Mouse (Mus musculus) ES-E14 (cell line): ENCODE measurements at regions not wholly inside any gene's neighbourhood (a gene's known extent, or its start where the extent isn't known, plus 50 kb on each side); places are given as distances from the start of the nearest gene placed in this dataset.

Experiments
- CHD2 ChIP-seq: IDR thresholded peaks from 2 replicates; pipeline ENCODE4 v1.6.1; 2014; ENCODE audit warnings: mild to moderate bottlenecking, low read depth, low read length, inconsistent platforms
- HCFC1 ChIP-seq: IDR thresholded peaks from 2 replicates; pipeline ENCODE4 v1.6.1; 2012; ENCODE audit warnings: low read length, inconsistent platforms, borderline replicate concordance; ENCODE audit not compliant: insufficient read depth
- MAFK ChIP-seq: IDR thresholded peaks from 2 replicates; pipeline ENCODE4 v1.6.1; 2014; ENCODE audit warnings: mild to moderate bottlenecking, low read depth, low read length, inconsistent platforms; ENCODE audit not compliant: insufficient read depth
- ZC3H11A ChIP-seq: IDR thresholded peaks from 2 replicates; pipeline ENCODE4 v1.6.1; 2012; ENCODE audit warnings: low read depth, mild to moderate bottlenecking, inconsistent platforms, low read length, borderline replicate concordance
- ZNF384 ChIP-seq: IDR thresholded peaks from 2 replicates; pipeline ENCODE4 v1.6.1; 2012; ENCODE audit warnings: low read depth, low read length, inconsistent platforms

DNA sequence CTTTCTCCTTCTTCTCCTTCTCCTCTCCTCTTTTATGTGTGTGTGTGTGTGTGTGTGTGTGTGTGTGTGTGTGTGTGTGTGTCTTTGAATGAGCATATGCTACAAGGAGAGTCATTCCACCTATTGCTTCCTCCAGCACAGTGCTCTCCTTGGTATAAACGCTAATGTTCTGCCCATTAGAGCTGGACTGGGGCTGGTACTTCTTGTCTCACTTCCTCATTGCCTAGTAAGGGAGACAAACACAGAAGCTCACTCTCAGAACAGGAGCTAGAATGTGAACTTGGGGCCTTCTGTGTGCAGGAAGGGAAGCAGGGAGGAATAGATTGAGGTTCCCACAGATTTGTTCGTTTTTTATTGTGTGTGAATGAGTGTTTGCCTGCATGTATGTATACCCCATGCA, 54.9 kb upstream of the Shb start:
- TF ChIP-seq ZNF384 (no peak), HCFC1 (no peak), ZC3H11A (no peak), CHD2 (no peak), MAFK (no peak)
